Mouse (Mus musculus) hindbrain, embryonic 15.5 days (tissue): ENCODE results near the gene Urb1. TPM values are rescaled to one million over a fixed set of nuclear protein-coding genes. Genes with fewer than 3 reads are reported as not detected.

ENCODE experiments used
- ATAC-seq: fragments of 200-750 bp; cut with Nextera tagmentation; 2 replicates; pipeline ENCODE4 v1.8.0; 2017; ENCODE audit warnings: low read depth, moderate number of reproducible peaks, moderate TSS enrichment; ENCODE audit not compliant: low FRiP score
- H3K27ac ChIP-seq: fragments of 300-500 bp; sonication (generic); replicated peaks from 2 replicates; pipeline ENCODE4 v1.5.1; 2015; ENCODE audit warnings: mild to moderate bottlenecking, inconsistent platforms
- H3K27me3 ChIP-seq: fragments of 300-500 bp; sonication (generic); 2 replicates; pipeline ENCODE4 v1.6.1; 2015; ENCODE audit warnings: control low read depth, inconsistent platforms
- H3K36me3 ChIP-seq: fragments of 300-500 bp; sonication (generic); 2 replicates; pipeline ENCODE4 v1.6.1; 2015; ENCODE audit warnings: control low read depth, inconsistent platforms
- H3K4me1 ChIP-seq: fragments of 300-500 bp; sonication (generic); replicated peaks from 2 replicates; pipeline ENCODE4 v1.6.1; 2015; ENCODE audit warnings: control low read depth, inconsistent platforms
- H3K4me2 ChIP-seq: fragments of 300-500 bp; sonication (generic); 2 replicates; pipeline ENCODE4 v1.6.1; 2015; ENCODE audit warnings: moderate library complexity, mild to moderate bottlenecking, inconsistent platforms
- H3K4me3 ChIP-seq: fragments of 300-500 bp; sonication (generic); 2 replicates; pipeline ENCODE4 v1.5.1; 2015; ENCODE audit warnings: mild to moderate bottlenecking, inconsistent platforms
- H3K9ac ChIP-seq: fragments of 300-500 bp; sonication (generic); 2 replicates; pipeline ENCODE4 v1.6.1; 2015; ENCODE audit warnings: inconsistent platforms
- H3K9me3 ChIP-seq: fragments of 300-500 bp; sonication (generic); 2 replicates; pipeline ENCODE4 v1.6.1; 2016; ENCODE audit warnings: control low read depth, inconsistent platforms
- WGBS: fragments of 180-500 bp; shearing (Covaris S2); methylation state at CpG from one replicate; pipeline ENCODE4 v1.1.7; 2015; 5-methylcytosine and 5-hydroxymethylcytosine counted together
- polyA plus RNA-seq: library from polyadenylated mRNA; unstranded; fragments of >200 nt; fragmentation: Nextera tagmentation; extraction: Ambion mirVana; gene quantifications from 2 replicates; pipeline ENCODE4 v1.2.1, GENCODE M21; 2015

The Urb1 gene
- polyA plus RNA-seq, result 9.3 and 9.6 TPM in 2 replicates

DNA sequence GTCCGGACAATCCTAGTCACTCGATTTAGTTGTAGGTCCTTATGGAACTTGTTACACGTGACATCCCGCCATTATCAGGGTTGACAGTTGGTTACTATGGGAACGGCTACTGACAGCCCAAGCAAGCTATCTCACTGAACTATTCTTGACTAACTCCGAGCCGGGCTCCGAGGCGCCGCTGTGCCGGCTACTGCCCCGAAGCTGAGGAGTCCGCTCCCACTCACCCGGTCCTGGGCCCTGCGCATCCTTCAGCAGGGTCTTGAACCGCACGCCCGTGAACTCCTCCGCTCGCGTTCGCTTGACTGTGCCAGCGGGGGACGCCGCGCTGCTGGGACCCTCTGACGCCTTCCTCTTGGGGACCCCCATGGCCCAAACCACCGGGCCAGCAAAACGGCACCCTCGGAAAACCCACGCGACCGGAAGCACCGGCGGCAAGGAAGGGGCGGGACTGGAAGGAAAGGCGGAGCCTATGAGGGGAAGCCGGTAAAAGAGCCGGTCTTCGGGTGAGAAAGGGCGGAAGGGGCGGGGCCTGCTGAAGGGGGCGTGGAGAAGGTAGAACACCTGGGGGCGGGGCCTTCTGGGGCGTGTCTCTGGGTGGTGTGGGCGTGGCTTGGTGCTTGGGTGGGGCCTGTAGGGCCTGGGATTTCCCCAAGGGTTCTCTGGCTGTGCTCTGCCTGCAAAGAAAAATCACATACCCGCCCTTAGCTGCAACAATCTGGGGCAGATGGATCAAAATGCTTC, at the start of gene Urb1:
Gene Urb1, minus strand, starts transcription at position 439 of the 741 bp plus-strand sequence.
- peak within 1 kb of the TSS; percentile 74 for H3K27ac ChIP-seq
- 1% methylated on average over 47 of the region's 47 CpGs for WGBS
- H3K4me1 ChIP-seq, result peaks cover 22% of the 10 kb centered on the region
- H3K36me3 ChIP-seq, result no peaks in the 10 kb centered on the region
- peak within 1 kb of the TSS; percentile 56 for H3K9ac ChIP-seq
- peak within 1 kb of the TSS; percentile 73 for H3K4me3 ChIP-seq
- H3K4me2 ChIP-seq, result peak within 1 kb of the TSS; percentile 64
- H3K27me3 ChIP-seq, result no peaks in the 10 kb centered on the region
- no peaks in the 10 kb centered on the region for H3K9me3 ChIP-seq
- peak; percentile 96 for ATAC-seq

DNA sequence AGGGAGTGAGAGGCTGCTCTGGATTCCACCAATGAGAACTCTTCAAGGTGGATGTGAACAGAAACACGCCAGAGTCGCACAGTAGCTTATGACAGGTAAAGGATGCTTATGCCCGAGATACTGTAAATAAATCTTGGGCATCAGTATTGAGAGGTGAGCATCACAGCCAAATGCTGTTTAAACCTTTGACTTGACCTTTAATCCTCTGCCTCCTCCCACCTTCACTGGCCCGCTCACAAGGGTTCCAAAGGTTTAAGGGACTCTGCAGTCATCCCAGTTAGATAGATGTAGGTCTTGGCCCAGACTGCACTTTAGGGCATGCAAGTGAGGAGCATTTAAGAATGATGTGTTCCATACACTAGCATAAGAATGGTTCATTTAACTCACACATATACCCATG, 48.0 kb upstream of the Urb1 start:
- Histone ChIP-seq H3K27me3 (no peaks in the 10 kb centered on the region), H3K36me3 (no peaks in the 10 kb centered on the region), H3K4me1 (no peaks in the 10 kb centered on the region), H3K4me2 (no peak overlapping the region), H3K27ac (no peak overlapping the region), H3K4me3 (no peak overlapping the region), H3K9ac (no peak overlapping the region), H3K9me3 (no peaks in the 10 kb centered on the region)
- ATAC-seq, result no peak
- 89% methylated on average over 4 of the region's 4 CpGs for WGBS

DNA sequence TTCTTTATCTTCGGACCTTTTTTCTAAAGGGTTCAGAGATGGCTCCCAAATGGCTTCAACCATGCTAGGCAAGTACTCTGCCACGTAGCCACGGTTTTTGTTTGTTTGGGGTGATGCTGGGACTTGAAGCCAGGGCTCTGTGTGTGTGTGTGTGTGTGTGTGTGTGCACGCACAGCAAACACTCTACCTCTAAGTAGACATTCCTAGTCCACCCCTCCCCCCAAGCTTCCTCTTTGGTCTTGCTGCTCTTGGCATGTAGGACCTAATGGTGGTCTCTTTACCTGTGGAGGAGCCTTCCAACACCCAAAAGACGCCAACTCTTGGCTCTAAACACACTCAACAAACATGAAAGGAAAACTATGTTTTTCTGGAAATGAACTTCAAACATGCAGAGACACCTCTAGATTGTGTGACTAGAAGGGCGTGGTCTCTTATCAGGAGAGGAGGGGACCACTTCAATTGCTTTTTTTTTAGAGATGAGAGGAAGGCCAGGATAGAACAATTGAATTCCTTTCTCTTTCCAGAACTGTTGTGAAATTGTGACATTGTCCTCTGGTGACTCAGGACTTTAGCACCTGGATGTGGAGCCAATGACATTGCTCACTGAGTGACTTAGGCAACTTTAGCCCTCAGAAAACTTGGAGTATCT, 46.5 kb upstream of the Urb1 start:
- WGBS, result 89% methylated on average over 6 of the region's 6 CpGs
- Histone ChIP-seq H3K27ac (no peak overlapping the region), H3K9me3 (no peaks in the 10 kb centered on the region), H3K36me3 (no peaks in the 10 kb centered on the region), H3K4me1 (no peaks in the 10 kb centered on the region), H3K9ac (no peak overlapping the region), H3K27me3 (no peaks in the 10 kb centered on the region), H3K4me2 (no peak overlapping the region), H3K4me3 (no peak overlapping the region)
- ATAC-seq, result no peak

DNA sequence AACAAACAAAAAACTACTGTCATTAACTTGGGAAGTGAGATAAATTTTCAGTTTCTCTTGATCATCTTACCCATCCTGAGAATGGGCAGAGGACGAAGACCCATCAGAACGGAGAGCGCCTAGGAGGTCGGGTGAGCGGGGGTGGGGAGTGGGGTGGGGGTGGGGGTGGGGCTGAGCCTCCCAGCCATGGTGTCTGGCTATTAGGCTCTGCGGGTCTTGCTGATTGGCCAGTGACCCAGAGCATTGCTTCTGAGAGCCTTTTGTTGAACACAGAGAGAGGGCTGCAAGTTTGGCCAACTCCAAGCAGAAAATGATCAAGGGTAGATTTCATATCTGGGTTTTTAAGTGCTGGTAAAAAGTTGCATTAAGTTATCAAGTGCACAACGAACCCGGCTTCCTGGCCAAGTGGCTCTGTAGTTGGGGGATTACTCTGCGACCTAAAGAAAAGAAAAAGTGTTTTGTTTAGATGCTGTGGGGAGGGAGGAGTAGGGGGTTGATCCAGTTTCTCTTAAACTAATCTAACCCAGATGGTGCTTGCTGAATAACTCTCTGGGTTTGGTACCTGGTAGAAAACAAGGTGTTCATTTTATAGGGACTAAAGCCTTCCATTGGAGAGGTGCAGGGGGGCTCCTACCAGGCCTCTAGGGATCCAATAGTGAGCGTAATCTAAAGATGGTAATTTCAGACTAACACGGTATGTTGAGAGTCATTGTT, 41.6 kb upstream of the Urb1 start:
- no peak overlapping the region for H3K4me2 ChIP-seq
- no peaks in the 10 kb centered on the region for H3K9me3 ChIP-seq
- no peaks in the 10 kb centered on the region for H3K4me1 ChIP-seq
- 52% methylated on average over 11 of the region's 11 CpGs for WGBS
- H3K27ac ChIP-seq, result no peak overlapping the region
- no peak overlapping the region for H3K9ac ChIP-seq
- H3K27me3 ChIP-seq, result no peaks in the 10 kb centered on the region
- no peak for ATAC-seq
- no peak overlapping the region for H3K4me3 ChIP-seq
- H3K36me3 ChIP-seq, result no peaks in the 10 kb centered on the region

DNA sequence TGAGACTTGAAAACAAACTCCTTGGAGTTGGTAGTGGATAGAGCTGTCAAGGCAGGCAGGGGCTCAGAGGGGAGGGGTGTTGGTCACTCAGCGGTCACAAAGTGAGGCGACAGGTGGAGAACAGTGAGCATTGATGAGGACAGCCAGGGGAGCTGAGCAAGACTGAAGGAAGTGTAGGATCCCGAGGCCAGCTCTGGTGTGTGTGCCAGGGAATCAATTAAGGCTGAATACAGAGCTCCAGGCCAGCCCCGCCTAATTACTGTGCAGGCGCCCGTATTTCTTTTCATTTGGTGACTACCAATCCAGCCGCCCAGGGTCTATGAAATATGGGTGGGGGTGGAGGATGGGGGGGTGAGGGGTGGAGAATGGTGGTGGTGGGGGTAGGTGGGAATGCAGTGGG, 40.7 kb upstream of the Urb1 start:
- peak; percentile 44; the same call in 1 of the 2 replicates for ATAC-seq
- Histone ChIP-seq H3K4me1 (peaks cover 2% of the 10 kb centered on the region; the same call in 1 of the 2 replicates), H3K4me2 (no peak overlapping the region), H3K9me3 (no peaks in the 10 kb centered on the region), H3K9ac (no peak overlapping the region), H3K36me3 (no peaks in the 10 kb centered on the region), H3K27me3 (no peaks in the 10 kb centered on the region), H3K4me3 (no peak overlapping the region), H3K27ac (no peak overlapping the region)
- 56% methylated on average over 7 of the region's 7 CpGs for WGBS

DNA sequence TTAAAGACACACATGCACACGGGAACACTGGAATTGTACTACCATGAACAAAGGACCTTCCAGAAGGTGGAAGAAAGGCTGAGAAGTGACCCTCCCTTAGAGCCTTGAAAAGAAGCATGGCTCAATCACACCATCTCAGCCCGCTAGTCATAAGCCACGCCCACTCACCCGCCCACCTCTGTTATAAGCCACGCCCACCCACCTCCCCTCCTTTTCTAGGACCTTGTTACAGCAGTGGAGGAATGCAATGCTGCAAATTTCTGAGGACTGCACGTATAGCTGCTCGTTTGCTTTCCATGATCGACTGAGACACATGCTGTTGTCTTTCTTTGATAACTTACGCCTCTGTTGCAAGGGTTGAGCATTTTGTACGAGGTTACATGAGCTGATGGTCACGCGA, 39.0 kb upstream of the Urb1 start:
- Histone ChIP-seq H3K27me3 (no peaks in the 10 kb centered on the region), H3K4me1 (peaks cover 8% of the 10 kb centered on the region; the same call in 1 of the 2 replicates), H3K4me2 (no peak overlapping the region), H3K9ac (no peak overlapping the region), H3K9me3 (no peaks in the 10 kb centered on the region), H3K36me3 (no peaks in the 10 kb centered on the region), H3K27ac (no peak overlapping the region), H3K4me3 (no peak overlapping the region)
- 44% methylated on average over 12 of the region's 12 CpGs for WGBS
- no peak for ATAC-seq

DNA sequence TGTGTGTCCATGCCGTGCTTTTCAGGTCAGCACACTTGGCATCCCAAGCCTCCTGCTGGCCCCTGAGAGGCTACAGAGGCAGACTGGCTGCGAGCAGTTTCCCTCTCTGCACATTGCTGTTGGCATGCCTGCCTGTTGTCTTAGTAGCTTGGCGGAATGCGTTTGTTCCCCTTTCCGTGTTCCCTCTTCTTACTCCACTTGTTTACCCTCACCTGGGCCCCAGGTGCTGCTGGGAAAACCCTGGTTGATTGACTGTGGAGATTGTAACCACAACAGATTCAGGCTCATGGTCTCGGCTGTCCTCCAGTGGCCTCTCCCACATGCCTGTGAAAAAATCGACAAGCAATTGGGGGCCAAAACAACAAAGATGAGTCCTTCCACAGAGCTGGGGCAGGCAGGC, 38.5 kb upstream of the Urb1 start:
- WGBS, result 70% methylated on average over 7 of the region's 7 CpGs
- Histone ChIP-seq H3K9me3 (no peaks in the 10 kb centered on the region), H3K27ac (no peak overlapping the region), H3K36me3 (no peaks in the 10 kb centered on the region), H3K4me1 (peaks cover 8% of the 10 kb centered on the region; the same call in 1 of the 2 replicates), H3K27me3 (no peaks in the 10 kb centered on the region), H3K4me3 (no peak overlapping the region), H3K9ac (no peak overlapping the region), H3K4me2 (no peak overlapping the region)
- ATAC-seq, result no peak

DNA sequence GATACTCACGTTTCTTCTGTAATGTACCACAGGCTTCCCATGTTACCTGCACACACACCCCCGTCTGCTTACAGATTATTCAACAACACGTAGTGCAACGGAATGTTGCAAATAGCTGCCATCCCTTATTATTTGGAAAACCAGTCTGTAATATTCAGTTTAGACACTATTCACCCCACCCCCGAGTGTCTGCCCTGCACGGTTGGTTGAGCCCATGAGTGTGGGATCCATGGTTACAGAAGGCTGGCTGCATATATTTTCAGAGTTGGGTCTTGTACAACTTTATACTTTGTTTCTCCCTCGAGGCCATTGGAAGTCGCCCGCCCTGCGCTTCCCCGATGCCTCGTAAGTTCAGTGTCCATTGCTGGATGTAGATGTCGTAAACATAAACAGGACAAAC, 35.4 kb upstream of the Urb1 start:
- H3K27me3 ChIP-seq, result no peaks in the 10 kb centered on the region
- H3K27ac ChIP-seq, result 0 out of 2 replicates have a peak overlapping the region, but pooled peaks have one; percentile 2
- no peaks in the 10 kb centered on the region for H3K36me3 ChIP-seq
- no peak for ATAC-seq
- no peak overlapping the region for H3K4me3 ChIP-seq
- 35% methylated on average over 13 of the region's 13 CpGs for WGBS
- no peaks in the 10 kb centered on the region for H3K9me3 ChIP-seq
- H3K9ac ChIP-seq, result no peak overlapping the region
- no peak overlapping the region for H3K4me2 ChIP-seq
- H3K4me1 ChIP-seq, result peaks cover 21% of the 10 kb centered on the region

DNA sequence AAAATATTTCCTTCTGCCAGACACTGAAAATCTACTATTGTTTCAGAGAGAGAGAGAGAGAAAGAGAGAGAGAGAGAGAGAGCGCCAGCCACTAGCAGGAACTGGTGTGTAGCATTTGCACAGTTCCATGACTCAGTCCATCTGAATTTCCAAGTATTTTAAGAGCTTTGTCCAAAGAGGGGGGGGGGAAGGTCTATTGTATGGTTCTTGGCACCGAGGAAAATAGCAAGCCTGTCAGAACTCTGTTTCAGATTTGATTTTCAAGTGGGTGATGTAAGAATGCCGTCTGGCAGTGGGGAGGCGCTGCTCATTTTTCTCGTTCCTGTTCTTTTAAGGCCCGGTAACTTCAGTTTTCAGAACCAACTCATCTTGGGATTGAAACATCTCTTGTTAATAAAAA, 34.8 kb upstream of the Urb1 start:
- Histone ChIP-seq H3K9ac (no peak overlapping the region), H3K9me3 (no peaks in the 10 kb centered on the region), H3K27me3 (no peaks in the 10 kb centered on the region), H3K4me3 (no peak overlapping the region), H3K4me2 (no peak overlapping the region), H3K36me3 (no peaks in the 10 kb centered on the region), H3K27ac (0 out of 2 replicates have a peak overlapping the region, but pooled peaks have one; percentile 8), H3K4me1 (peaks cover 21% of the 10 kb centered on the region)
- WGBS, result 43% methylated on average over 6 of the region's 6 CpGs
- no peak; the same call in 1 of the 2 replicates for ATAC-seq

DNA sequence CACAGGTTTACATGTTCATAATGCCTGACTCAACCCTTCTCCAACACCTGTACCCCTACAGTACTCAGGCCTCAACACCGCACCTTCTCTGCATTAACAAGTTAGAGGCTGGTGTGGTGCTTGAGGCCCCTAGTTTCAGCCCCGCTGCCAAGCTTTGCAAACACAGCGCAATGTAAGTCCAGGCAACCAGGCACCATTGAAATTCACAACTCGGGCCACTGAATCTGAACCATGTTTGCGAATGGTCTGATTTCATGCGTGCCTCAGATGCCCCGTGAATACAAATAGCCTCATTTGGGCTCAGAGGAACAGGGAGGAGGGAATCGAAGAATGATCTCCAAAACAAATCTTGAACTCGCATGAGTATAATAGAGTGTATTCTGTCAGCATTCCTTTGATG, 32.0 kb upstream of the Urb1 start:
- WGBS, result 18% methylated on average over 9 of the region's 9 CpGs
- Histone ChIP-seq H3K9ac (no peak overlapping the region), H3K4me3 (no peak overlapping the region), H3K4me1 (peaks cover 25% of the 10 kb centered on the region), H3K27ac (peak overlapping the region; percentile 36; the same call in 1 of the 2 replicates), H3K27me3 (no peaks in the 10 kb centered on the region), H3K36me3 (no peaks in the 10 kb centered on the region), H3K9me3 (no peaks in the 10 kb centered on the region), H3K4me2 (peak overlapping the region; percentile 11; the same call in 1 of the 2 replicates)
- 0 out of 2 replicates have a peak, but pooled peaks have one; percentile 27 for ATAC-seq

DNA sequence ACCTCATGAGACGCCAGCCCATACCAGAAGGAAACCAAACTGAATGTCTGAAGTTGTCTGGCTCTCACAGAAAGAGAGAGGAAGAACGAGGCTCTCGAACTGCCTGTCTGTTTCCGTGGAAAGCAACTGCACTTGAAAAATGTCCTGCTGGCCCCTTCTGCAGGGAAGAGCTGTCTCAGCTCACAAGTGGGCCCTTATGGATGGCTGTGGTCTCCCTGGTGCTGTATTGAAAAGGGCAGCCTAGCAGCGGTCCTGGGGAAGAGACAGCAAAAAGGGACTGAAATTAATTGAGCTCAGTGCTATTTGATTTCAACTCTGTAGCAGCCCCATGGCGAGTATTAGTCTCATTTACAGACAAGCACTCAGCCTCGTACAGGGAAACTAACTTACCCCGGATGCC, 27.2 kb upstream of the Urb1 start:
- H3K4me2 ChIP-seq, result no peak overlapping the region
- 44% methylated on average over 8 of the region's 8 CpGs for WGBS
- no peak overlapping the region for H3K27ac ChIP-seq
- no peaks in the 10 kb centered on the region for H3K36me3 ChIP-seq
- peaks cover 24% of the 10 kb centered on the region for H3K4me1 ChIP-seq
- H3K4me3 ChIP-seq, result no peak overlapping the region
- no peaks in the 10 kb centered on the region for H3K9me3 ChIP-seq
- ATAC-seq, result peak; percentile 60; the same call in 1 of the 2 replicates
- H3K27me3 ChIP-seq, result no peaks in the 10 kb centered on the region
- H3K9ac ChIP-seq, result no peak overlapping the region
